Mouse (Mus musculus) brain, embryonic 14.5 days (tissue): ENCODE data around the gene Gzma.

Source experiments
- CTCF ChIP-seq: fragments of 200-500 bp; IDR thresholded peaks from 2 replicates; pipeline ENCODE4 v1.5.1; 2012; ENCODE audit warnings: inconsistent platforms, mild to moderate bottlenecking, moderate library complexity, borderline replicate concordance; ENCODE audit not compliant: insufficient read depth, insufficient read length; ENCODE audit errors: extremely low read depth
- POLR2A ChIP-seq: fragments of 200-500 bp; IDR thresholded peaks from 2 replicates; pipeline ENCODE4 v1.6.1; 2012; ENCODE audit warnings: mild to moderate bottlenecking, inconsistent platforms, borderline replicate concordance; ENCODE audit not compliant: poor library complexity, insufficient read depth, insufficient read length, severe bottlenecking; ENCODE audit errors: extremely low read depth

DNA sequence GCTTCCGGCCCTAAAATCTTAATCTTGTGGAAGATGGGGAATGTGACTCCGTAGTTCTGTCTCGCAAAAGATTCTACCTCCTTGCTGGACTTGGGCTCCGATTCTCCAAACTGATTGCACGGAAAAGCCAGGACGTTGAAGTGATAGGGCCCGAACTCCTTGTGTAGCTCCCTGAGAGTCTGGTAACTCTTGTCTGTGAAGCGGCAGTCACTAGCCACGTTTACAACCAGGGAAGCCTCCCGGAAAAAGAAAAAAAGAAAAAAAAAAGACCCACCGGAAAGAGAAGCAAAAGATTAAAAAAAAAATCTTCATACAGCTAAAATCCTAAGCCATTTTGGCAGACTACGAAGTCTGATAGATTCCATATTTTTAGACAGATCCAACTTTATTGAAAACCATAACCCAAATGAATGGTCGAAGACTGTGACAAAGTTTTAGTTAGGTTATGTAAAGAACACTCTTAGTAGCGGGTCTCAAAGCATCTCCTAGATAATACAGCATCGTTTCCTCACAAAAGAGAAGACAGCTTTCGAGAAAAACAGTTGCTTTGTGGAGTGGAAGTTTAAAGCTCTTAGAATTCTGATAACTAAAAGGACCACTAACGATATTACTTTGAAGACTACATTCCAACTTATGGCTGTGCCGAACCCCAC, 55.2 kb downstream of the Gzma start:
- TF ChIP-seq CTCF = no peak
- no peak for TF ChIP-seq POLR2A
